Mouse (Mus musculus): ENCODE measurements around the gene Itch. TPM values are rescaled to one million over a fixed set of nuclear protein-coding genes. Genes with fewer than 3 reads are reported as not detected.

Itch gene
- total RNA-seq (2023): 100 to 1,000 TPM; 139 to 149 TPM

GRCm38 (mm10) chr2:155133011-155133976, at the start of gene Itch:
Gene Itch, plus strand, starts transcription at chr2:155133509.

GRCm38 (mm10) chr2:155236362-155236992, 103.2 kb downstream of the Itch start, which contains the start of gene Dynlrb1:
Gene Dynlrb1, plus strand, starts transcription at chr2:155236533.

DNA sequence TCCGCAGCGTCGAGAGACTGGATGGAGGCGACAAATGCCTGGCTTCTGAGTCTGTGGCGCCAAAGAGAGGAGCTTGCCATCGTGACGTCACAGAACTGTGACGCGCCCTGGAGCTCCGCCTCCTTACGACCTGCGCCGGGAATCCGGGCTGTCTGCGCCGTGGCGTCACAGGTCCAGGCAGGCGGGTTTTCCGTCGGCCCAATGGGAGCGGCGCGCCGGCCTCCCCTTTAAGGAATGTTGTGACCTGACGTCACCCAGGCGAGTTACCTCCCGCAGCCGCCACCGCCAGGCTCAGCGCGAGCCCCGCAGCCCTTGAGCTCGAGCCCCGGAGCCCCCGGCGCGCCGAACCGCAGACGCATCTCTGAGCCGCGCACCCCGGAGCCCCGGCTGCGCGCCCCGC, 142.9 kb downstream of the Itch start, which contains the start of gene Map1lc3a:
Map1lc3a (plus strand) TSS at position 103 of the 400 bp plus-strand sequence.

Other genes starting within 250 kb of the Itch start
- 10 to 100 TPM; 56.6 to 68.1 TPM for gene Eif2s2, start 240.6 kb upstream of the Itch start, total RNA-seq (2023)
- gene Gm14226, start 115.2 kb upstream of the Itch start, total RNA-seq (2023): not detected
- gene Ahcy, start 59.0 kb upstream of the Itch start, total RNA-seq (2023): 10 to 100 TPM; 11.8 to 12.1 TPM
- gene Dynlrb1, start 103.0 kb downstream of the Itch start, total RNA-seq (2023): 100 to 1,000 TPM in 1 of 2 experiments, 10 to 100 TPM in 1; 99.5 to 122 TPM
- 10 to 100 TPM; 48.5 to 57.6 TPM for gene Map1lc3a, start 142.8 kb downstream of the Itch start, total RNA-seq (2023)
- gene Pigu, start 223.9 kb downstream of the Itch start, total RNA-seq (2023): 10 to 100 TPM; 17.7 to 20.2 TPM
- gene Trp53inp2, start 247.6 kb downstream of the Itch start, total RNA-seq (2023): 100 to 1,000 TPM; 174 to 200 TPM

All from monocyte, adult 59 days (primary cell).